Mouse (Mus musculus) heart, embryonic 14.5 days (tissue): ENCODE measurements around the gene Myo3b. TPM values are rescaled to one million over a fixed set of nuclear protein-coding genes. Genes with fewer than 3 reads are reported as not detected.

Source experiments
- ATAC-seq: fragments of 200-750 bp; cut with Nextera tagmentation; 2 replicates; pipeline ENCODE4 v1.8.0; 2017; ENCODE audit warnings: low read depth, moderate TSS enrichment; ENCODE audit not compliant: insufficient number of reproducible peaks, insufficient read depth, low FRiP score
- H3K27ac ChIP-seq, 2 experiments: fragments of 200-500 bp in 1 of 2; fragments of 300-500 bp in 1 of 2; sonication (generic) in 1 of 2; replicated peaks in 1 of 2; 2 replicates each; pipeline ENCODE4 v1.5.1; 2012 to 2014; ENCODE audit warnings: low read depth in 2 of 2, low read length in 2 of 2, control low read depth in 1 of 2, mild to moderate bottlenecking in 1 of 2, mixed read lengths in 1 of 2; ENCODE audit not compliant: control insufficient read depth in 1 of 2, insufficient read depth in 1 of 2
- H3K27me3 ChIP-seq: fragments of 300-500 bp; sonication (generic); 2 replicates; pipeline ENCODE4 v1.6.1; 2014; ENCODE audit warnings: mild to moderate bottlenecking, low read length, control low read depth; ENCODE audit not compliant: control insufficient read depth, insufficient read depth
- H3K36me3 ChIP-seq: fragments of 300-500 bp; sonication (generic); 2 replicates; pipeline ENCODE4 v1.6.1; 2014; ENCODE audit warnings: mild to moderate bottlenecking, control low read depth, low read length, mixed read lengths; ENCODE audit not compliant: control insufficient read depth, insufficient read depth
- H3K4me1 ChIP-seq, 2 experiments: fragments of 200-500 bp in 1 of 2; fragments of 300-500 bp in 1 of 2; sonication (generic) in 1 of 2; 2 replicates each; pipeline ENCODE4 v1.6.1; 2012 to 2014; ENCODE audit warnings: low read length in 2 of 2, control low read depth in 1 of 2, mixed read lengths in 1 of 2; ENCODE audit not compliant: control insufficient read depth in 2 of 2, insufficient read depth in 2 of 2
- H3K4me2 ChIP-seq: fragments of 300-500 bp; sonication (generic); 2 replicates; pipeline ENCODE4 v1.6.1; 2014; ENCODE audit warnings: mild to moderate bottlenecking, low read length
- H3K4me3 ChIP-seq, 2 experiments: fragments of 200-500 bp in 1 of 2; fragments of 300-500 bp in 1 of 2; sonication (generic) in 1 of 2; 2 replicates each; pipeline ENCODE4 v1.5.1; 2012 to 2014; ENCODE audit warnings: low read length in 2 of 2, mild to moderate bottlenecking in 2 of 2, control low read depth in 1 of 2, low read depth in 1 of 2, moderate library complexity in 1 of 2; ENCODE audit not compliant: control insufficient read depth in 1 of 2, insufficient read depth in 1 of 2
- H3K9ac ChIP-seq: fragments of 300-500 bp; sonication (generic); 2 replicates; pipeline ENCODE4 v1.6.1; 2014; ENCODE audit warnings: mild to moderate bottlenecking, low read length
- H3K9me3 ChIP-seq: fragments of 300-500 bp; sonication (generic); 2 replicates; pipeline ENCODE4 v1.6.1; 2016; ENCODE audit warnings: low read length, control low read depth; ENCODE audit not compliant: control insufficient read depth
- WGBS: fragments of 180-500 bp; shearing (Covaris S2); extraction: QIAGEN DNeasy Blood & Tissue Kit; methylation state at CpG from one replicate; pipeline ENCODE4 v1.1.7; 2014; 5-methylcytosine and 5-hydroxymethylcytosine counted together
- polyA plus RNA-seq: library from polyadenylated mRNA; unstranded; fragments of >200 nt; fragmentation: Nextera tagmentation; extraction: Ambion mirVana; gene quantifications from 2 replicates; pipeline ENCODE4 v1.2.1, GENCODE M21; 2014

The Myo3b gene
- polyA plus RNA-seq, 1 experiment from 2014 or later, result 0.43 TPM

- WGBS, result 73% methylated on average over 4 of the region's 4 CpGs
- Histone ChIP-seq H3K4me3 (no peak overlapping the region), H3K9ac (no peak overlapping the region), H3K36me3 (no peaks in the 10 kb centered on the region), H3K4me1 (peaks cover 2 to 13% of the 10 kb centered on the region in 2 experiments), H3K27me3 (no peaks in the 10 kb centered on the region), H3K9me3 (no peaks in the 10 kb centered on the region), H3K27ac (no peak overlapping the region), H3K4me2 (no peak overlapping the region)
- ATAC-seq, result no peak
These were observed 371.5 kb downstream of the Myo3b start for GRCm38 (mm10) chr2:70410298-70410885.

- ATAC-seq, result no peak
- Histone ChIP-seq H3K36me3 (no peaks in the 10 kb centered on the region), H3K4me3 (no peak overlapping the region), H3K4me2 (no peak overlapping the region), H3K4me1 (peaks cover 2 to 10% of the 10 kb centered on the region in 2 experiments), H3K27ac (no peak overlapping the region), H3K9ac (no peak overlapping the region), H3K9me3 (no peaks in the 10 kb centered on the region), H3K27me3 (no peaks in the 10 kb centered on the region)
- WGBS, result 84% methylated on average over 13 of the region's 13 CpGs
These were observed 373.4 kb downstream of the Myo3b start for GRCm38 (mm10) chr2:70412315-70412714.

- H3K36me3 ChIP-seq, result no peaks in the 10 kb centered on the region
- H3K4me2 ChIP-seq, result no peak overlapping the region
- H3K27me3 ChIP-seq, result no peaks in the 10 kb centered on the region
- ATAC-seq, result no peak
- H3K4me1 ChIP-seq, result no peaks in the 10 kb centered on the region; a peak in 1 of 4 replicates
- H3K4me3 ChIP-seq, result no peak overlapping the region
- H3K9me3 ChIP-seq, result no peaks in the 10 kb centered on the region
- H3K27ac ChIP-seq, result no peak overlapping the region
- H3K9ac ChIP-seq, result no peak overlapping the region
- 32% methylated on average over 1 of the region's 1 CpGs for WGBS
These were observed 375.5 kb downstream of the Myo3b start for GRCm38 (mm10) chr2:70414386-70414785.

GRCm38 (mm10) chr2:70415521-70415920 lies 376.6 kb downstream of the Myo3b start:
- ATAC-seq, result no peak
- Histone ChIP-seq H3K9ac (no peak overlapping the region), H3K27ac (no peak overlapping the region), H3K36me3 (no peaks in the 10 kb centered on the region), H3K9me3 (no peaks in the 10 kb centered on the region), H3K27me3 (no peaks in the 10 kb centered on the region), H3K4me3 (no peak overlapping the region), H3K4me1 (no peaks in the 10 kb centered on the region; a peak in 1 of 4 replicates), H3K4me2 (no peak overlapping the region)
- 63% methylated on average over 1 of the region's 1 CpGs for WGBS

- WGBS, result 59% methylated on average over 6 of the region's 6 CpGs
- no peak for ATAC-seq
- Histone ChIP-seq H3K9me3 (no peaks in the 10 kb centered on the region), H3K27me3 (no peaks in the 10 kb centered on the region), H3K4me3 (no peak overlapping the region), H3K9ac (no peak overlapping the region), H3K27ac (no peak overlapping the region), H3K4me1 (peaks cover 4 to 7% of the 10 kb centered on the region in 2 experiments; a peak in 3 of 4 replicates), H3K36me3 (no peaks in the 10 kb centered on the region), H3K4me2 (no peak overlapping the region)
These were observed 380.4 kb downstream of the Myo3b start for GRCm38 (mm10) chr2:70419336-70419735.

GRCm38 (mm10) chr2:70421144-70421874 lies 382.4 kb downstream of the Myo3b start:
- no peak overlapping the region for H3K27ac ChIP-seq
- ATAC-seq, result no peak
- no peaks in the 10 kb centered on the region for H3K27me3 ChIP-seq
- 41% methylated on average over 13 of the region's 13 CpGs for WGBS
- H3K4me3 ChIP-seq, result no peak overlapping the region
- no peaks in the 10 kb centered on the region for H3K9me3 ChIP-seq
- H3K4me2 ChIP-seq, result no peak overlapping the region
- no peak overlapping the region for H3K9ac ChIP-seq
- H3K36me3 ChIP-seq, result no peaks in the 10 kb centered on the region
- H3K4me1 ChIP-seq, result peaks cover 4 to 7% of the 10 kb centered on the region in 2 experiments; a peak in 3 of 4 replicates

GRCm38 (mm10) chr2:70425611-70426010 lies 386.7 kb downstream of the Myo3b start:
- Histone ChIP-seq H3K27ac (no peak overlapping the region), H3K36me3 (no peaks in the 10 kb centered on the region), H3K9ac (no peak overlapping the region), H3K4me3 (no peak overlapping the region), H3K9me3 (no peaks in the 10 kb centered on the region), H3K4me2 (no peak overlapping the region), H3K4me1 (peaks cover 4 to 7% of the 10 kb centered on the region in 2 experiments; a peak in 3 of 4 replicates), H3K27me3 (no peaks in the 10 kb centered on the region)
- ATAC-seq, result no peak
- 58% methylated on average over 11 of the region's 11 CpGs for WGBS
